Mouse (Mus musculus) lung, adult 18-20 months (tissue): ENCODE data around the gene Cfap43.
"Not testable (repeated sequence)": the region's sequence is repeated elsewhere in the genome, so short reads cannot be mapped to it uniquely, and the experiment has no call there.

Experiments
- DNase-seq, 2 experiments: peaks; one replicate each; pipeline ENCODE4 v3.0.0; 2022; ENCODE audit warnings: mixed read lengths in 2 of 2

Cfap43 gene

GRCm38 (mm10) chr19:47849735-47850134 is 69.4 kb downstream of the Cfap43 start:
- DNase-seq = no peak

- DNase-seq = not testable (repeated sequence)
Observed at GRCm38 (mm10) chr19:47841234-47841633, 77.9 kb downstream of the Cfap43 start.

GRCm38 (mm10) chr19:47837527-47837901 is 81.6 kb downstream of the Cfap43 start:
- no peak for DNase-seq

- peak; percentile 71 to 84 for DNase-seq
Observed at GRCm38 (mm10) chr19:47836701-47837526, 82.2 kb downstream of the Cfap43 start.

- DNase-seq = no peak
Observed at GRCm38 (mm10) chr19:47835776-47836175, 83.3 kb downstream of the Cfap43 start.

GRCm38 (mm10) chr19:47834614-47835013 is 84.5 kb downstream of the Cfap43 start:
- peak; percentile 60 to 75 for DNase-seq

- DNase-seq = no peak
Observed at GRCm38 (mm10) chr19:47832316-47832715, 86.8 kb downstream of the Cfap43 start.

- DNase-seq = no peak
Observed at GRCm38 (mm10) chr19:47831111-47831510, 88.0 kb downstream of the Cfap43 start.

- DNase-seq = no peak
Observed at GRCm38 (mm10) chr19:47829913-47830450, 89.1 kb downstream of the Cfap43 start.

GRCm38 (mm10) chr19:47824026-47824425 is 95.1 kb downstream of the Cfap43 start:
- DNase-seq = peak in 1 of 2 experiments; percentile 33

- peak in 1 of 2 experiments; percentile 35 for DNase-seq
Observed at GRCm38 (mm10) chr19:47822143-47822796, 96.8 kb downstream of the Cfap43 start.

GRCm38 (mm10) chr19:47821494-47821872 is 97.6 kb downstream of the Cfap43 start:
- DNase-seq = no peak

GRCm38 (mm10) chr19:47820832-47821493 is 98.1 kb downstream of the Cfap43 start:
- peak; percentile 65 to 72 for DNase-seq

GRCm38 (mm10) chr19:47817692-47818091 is 101.4 kb downstream of the Cfap43 start:
- no peak for DNase-seq

GRCm38 (mm10) chr19:47814721-47815120 is 104.4 kb downstream of the Cfap43 start:
- DNase-seq = no peak

GRCm38 (mm10) chr19:47812091-47812490 is 107.0 kb downstream of the Cfap43 start:
- DNase-seq = no peak

GRCm38 (mm10) chr19:47798583-47798982 is 120.5 kb downstream of the Cfap43 start:
- DNase-seq = no peak

- no peak for DNase-seq
Observed at GRCm38 (mm10) chr19:47796699-47797098, 122.4 kb downstream of the Cfap43 start.

GRCm38 (mm10) chr19:47795009-47795728 is 123.9 kb downstream of the Cfap43 start:
- DNase-seq = peak; percentile 74 to 79

- DNase-seq = no peak
Observed at GRCm38 (mm10) chr19:47794331-47794730, 124.8 kb downstream of the Cfap43 start.

GRCm38 (mm10) chr19:47790316-47791020 is 128.6 kb downstream of the Cfap43 start:
- DNase-seq = no peak

GRCm38 (mm10) chr19:47783898-47784297 is 135.2 kb downstream of the Cfap43 start:
- no peak for DNase-seq
